Mouse (Mus musculus) lung, postnatal 36 days (tissue): ENCODE measurements around the gene Cfd.
A peak's percentile ranks its signal among the peaks of the same experiment; 100 is the strongest.

Source experiments
- DNase-seq: peaks from one replicate; pipeline ENCODE4 v3.0.0; 2022; ENCODE audit warnings: mixed read lengths

Cfd gene

GRCm38 (mm10) chr10:79890670-79891069 is at the start of gene Cfd:
TSS of gene Cfd (plus strand) at chr10:79890853.
- DNase-seq: no peak

DNA sequence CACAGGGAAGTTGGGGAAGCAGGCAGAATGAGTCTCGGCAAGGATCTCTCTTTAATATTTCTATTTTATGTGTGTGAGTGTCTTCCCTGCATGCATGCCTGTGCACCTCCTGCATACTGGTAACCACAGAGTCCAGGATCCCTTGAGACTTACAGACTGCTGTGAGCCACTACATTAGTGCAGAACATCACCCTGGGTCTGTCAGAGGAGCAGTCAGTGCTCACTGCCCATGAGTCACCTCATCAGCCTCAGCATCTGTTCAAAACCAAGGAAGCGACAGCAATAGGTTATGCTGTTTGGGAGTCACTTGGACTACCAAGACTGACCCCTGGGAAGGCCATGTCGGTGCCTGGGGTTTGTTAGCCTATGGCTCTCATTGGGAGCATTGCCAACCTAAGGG is 48.3 kb upstream of the Cfd start:
- no peak for DNase-seq

DNA sequence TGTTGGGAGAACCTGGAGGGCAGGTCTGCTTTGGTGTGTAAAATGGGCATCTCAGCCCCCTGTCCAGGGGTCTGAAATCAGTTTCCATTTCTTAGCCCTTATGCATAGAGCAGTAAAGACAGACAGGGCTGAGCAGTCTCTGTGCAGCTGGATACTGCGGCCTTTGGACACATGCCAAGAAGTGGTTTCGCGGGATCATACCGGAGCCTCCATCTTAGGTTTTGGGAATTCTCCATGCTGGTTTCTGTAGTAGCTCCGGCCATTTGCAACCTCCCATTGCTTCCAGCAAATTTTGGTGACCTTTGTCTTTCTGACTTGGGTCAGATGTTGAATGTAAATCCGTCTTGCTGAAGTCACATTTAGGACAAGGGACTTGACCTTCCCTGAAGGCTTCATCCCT is 47.2 kb upstream of the Cfd start:
- no peak for DNase-seq

DNA sequence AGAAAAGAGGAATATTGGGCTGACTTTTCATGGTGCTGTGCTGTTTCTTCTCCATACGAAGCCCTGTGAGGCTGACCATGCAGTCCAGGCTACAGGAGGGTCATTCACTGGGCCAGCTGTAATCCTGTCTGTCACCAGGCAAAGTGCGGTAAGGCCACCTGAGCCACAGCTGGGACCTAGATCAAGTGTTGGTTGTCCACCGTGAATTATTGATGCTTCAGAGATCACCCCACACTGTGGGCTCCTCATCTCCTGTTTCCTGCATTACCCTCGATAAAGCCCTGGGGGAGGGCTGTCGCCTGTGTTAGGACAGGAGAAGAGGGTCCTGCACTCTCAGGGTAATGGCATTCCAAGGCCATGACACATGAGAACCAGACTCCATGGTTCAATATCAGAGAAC is 44.1 kb upstream of the Cfd start:
- no peak for DNase-seq

GRCm38 (mm10) chr10:79849941-79850628 is 40.6 kb upstream of the Cfd start:
- no peak for DNase-seq

DNA sequence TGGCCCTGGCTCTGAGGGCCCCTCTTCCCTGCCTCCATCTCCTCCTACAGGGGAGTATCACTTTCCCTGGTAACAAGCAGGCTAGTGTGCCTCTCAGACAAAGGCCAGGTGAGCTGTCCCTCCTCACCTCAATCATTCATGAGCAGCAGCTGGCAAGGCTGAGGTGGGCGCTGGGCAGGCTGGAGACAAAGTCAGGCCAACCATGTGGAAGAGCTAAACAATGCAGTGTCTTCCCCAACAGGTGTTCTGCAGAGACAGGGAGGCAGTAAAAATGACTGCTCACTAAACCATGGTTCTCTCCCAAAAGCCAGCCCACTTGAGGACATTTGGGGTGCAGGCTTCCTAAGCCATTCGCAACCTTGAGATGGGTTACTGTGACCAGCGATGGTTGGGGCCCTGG is 39.0 kb upstream of the Cfd start:
- no peak for DNase-seq

DNA sequence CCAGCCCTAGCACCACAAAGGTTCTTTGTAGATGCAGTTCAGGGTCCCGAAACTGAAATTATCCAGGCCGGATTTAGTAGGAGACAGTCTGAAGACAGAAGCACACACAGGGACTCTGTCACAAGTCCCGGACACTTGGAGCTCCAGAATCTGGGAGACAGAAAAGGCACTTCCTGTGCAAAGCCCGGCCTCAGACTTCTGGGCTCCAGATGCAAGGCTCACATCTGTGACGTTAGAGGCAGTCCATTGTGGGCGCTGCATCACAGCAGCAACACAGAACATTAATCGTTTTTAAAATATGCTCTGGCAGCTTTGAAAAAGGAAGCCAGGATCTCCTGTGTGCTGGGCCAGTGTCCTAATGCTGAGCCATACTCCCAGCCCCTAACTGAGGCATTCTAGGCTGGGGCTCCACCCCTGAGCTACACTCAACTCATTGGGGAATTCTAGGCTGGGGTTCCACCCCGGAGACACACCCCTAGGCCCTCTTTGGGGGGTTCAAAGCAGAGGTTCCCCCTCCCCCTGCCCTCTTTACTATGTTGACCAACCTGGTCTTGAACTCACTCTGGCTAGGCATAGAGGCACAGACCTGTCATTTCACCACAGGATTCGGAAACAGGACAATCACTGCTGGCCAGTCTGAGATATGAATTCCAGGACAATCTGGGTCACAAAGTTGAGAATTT is 38.4 kb upstream of the Cfd start:
- peak; percentile 75 for DNase-seq

GRCm38 (mm10) chr10:79852827-79853226 is 37.8 kb upstream of the Cfd start:
- no peak for DNase-seq

DNA sequence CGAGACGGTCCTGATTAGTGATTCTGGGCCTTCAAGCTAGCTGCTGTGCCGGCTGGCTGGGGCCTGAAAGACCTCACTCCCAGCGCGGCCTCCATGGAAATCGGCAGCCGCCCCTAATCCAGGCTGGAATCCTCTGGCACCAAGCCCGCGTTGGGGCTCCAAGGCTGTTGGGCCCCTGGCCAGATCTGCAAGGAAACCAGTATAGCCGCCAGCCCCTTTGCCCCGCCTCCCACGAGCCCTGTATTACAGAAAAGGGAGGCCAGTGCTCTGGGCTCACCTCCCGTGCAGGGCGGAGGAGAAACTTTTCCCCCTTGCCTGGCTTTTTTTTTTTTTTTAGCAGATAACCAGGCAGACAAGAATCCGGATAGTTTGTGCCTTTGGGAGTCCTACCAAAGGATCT is 37.3 kb upstream of the Cfd start:
- DNase-seq: peak; percentile 97

GRCm38 (mm10) chr10:79853860-79854795 is 36.5 kb upstream of the Cfd start, which contains the start of gene Ptbp1:
TSS of gene Ptbp1 (plus strand) at chr10:79854427.
- DNase-seq: peak; percentile 100

GRCm38 (mm10) chr10:79854801-79855541 is 35.7 kb upstream of the Cfd start:
- DNase-seq: peak; percentile 74

DNA sequence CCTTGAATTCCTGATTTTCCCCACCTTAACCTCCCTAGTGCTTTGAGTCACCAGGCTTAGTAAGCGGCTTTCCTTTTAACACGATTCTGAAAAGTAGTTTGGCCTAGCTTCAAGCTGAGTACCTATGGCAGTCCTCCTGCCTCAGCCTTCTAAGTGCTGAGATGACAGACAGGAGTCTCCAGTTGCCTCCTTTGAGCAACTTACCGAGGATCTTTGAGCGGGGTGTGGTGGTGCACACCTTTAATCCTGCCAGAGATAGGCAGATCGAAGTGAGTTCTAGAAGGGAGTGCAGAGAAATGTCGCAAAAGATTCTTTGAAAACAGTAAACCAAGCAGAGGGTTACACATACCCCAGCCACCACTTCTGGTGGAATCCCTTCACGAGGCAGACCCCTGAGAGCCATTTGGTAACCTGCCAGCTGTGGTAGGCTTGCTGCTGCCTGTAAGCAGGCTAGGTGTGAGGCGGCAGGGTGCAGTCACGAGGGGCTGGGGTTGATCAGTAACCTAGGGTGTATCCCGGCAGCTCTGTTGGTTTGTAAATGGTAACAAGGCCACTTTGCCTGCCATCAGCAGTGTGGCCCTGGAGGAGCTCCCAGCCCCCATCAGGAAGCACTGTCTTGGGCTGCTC is 35.0 kb upstream of the Cfd start:
- DNase-seq: peak; percentile 69

GRCm38 (mm10) chr10:79856280-79856679 is 34.4 kb upstream of the Cfd start:
- DNase-seq: no peak

DNA sequence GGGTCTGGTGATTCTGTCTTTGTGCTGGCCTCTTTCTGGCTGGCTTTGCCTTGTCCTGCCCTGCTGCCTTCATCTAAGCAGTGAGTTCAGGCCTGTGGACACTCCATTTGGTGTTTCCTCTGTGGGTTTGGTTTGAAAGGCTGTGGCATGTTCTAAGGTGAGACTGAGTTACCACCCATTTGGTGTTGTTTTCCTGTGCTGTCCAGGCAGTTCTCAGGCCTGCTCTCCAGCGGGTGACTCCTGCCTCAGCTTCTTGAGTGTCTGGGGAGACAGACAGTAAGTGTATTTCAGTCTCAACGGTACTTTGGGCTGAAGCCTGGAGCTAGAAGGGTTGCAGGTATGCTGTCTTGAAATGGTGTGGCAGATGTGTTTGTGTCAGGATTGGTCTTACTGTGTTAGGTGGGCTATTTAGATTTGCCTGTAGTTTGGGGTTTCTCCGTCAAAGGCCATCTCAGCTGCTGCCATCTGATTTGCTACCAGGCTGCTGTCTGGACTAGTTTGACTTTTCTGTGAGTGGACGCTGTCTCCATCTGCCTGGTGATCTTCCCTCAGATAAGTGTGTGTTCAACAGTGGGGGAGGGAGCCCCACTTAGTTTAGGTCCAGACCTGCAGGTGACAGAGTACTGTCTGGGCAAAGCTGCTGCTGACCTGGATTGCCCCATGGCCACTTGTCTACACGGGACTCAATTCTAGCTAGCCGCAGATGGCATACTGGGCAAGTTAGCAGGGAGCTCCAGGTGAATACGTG is 33.8 kb upstream of the Cfd start:
- no peak for DNase-seq

DNA sequence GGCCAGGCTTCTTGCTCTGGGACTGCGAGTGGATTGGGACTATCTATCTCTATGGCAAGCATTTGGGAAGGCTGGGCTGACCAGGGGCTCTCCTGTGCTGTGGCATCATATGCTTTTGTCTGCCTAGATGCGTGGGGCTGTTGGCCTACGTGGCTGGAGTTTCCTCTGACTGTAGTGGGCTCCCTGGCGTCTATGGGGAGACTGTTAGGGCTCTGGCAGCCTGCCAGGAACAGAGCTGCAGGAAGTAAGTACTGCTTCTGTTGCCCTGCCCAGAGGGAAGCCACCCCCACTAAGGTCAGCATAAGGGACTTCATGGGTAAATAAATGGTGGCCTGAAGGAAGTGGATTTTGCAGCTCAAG is 33.2 kb upstream of the Cfd start:
- DNase-seq: peak; percentile 92

DNA sequence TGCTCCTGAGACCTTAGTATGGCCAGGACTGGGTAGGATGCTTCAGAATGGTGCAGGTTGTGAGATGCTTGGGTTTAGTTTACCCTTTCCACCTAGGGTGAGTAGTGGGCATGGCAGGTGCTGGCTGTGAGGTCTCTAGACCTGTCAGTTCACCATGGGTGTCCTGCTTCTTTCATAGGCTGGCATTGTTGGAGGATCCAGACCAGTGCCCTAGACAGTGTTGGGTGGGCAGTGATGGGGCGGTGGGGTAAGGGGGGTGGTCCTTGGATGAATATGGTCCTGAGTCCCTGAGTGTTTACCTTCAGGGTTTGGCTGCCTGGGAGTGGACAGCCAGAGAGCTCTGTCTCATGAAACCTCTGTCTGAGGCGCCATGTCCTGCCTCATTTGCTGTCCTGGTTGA is 32.8 kb upstream of the Cfd start:
- DNase-seq: no peak

DNA sequence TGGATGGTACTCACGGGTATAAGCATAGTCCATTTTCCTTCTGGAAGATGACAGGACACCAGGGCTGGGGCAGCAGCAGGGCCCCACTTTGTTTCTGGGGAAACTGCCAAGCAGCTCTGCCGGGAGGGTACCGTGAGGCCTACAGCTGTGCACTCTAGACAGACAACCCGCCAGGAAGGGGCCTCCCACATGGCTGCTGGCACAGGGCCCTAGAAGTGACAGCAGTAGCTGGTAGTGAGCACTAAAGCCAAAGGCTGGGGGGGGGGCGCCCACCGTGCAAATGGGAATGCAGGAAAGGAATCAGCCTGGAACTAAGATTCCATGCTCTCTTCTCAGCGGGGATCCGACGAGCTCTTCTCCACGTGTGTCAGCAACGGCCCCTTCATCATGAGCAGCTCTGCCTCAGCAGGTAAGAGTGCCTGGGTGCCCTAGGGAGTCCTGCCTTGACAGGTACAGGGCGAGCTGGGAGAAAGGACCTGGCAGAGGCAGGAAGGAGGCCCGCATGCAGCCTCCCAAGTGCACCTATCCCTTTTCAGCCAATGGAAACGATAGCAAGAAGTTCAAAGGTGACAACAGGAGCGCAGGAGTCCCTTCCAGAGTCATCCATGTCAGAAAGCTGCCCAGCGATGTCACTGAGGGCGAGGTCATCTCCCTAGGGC is 32.1 kb upstream of the Cfd start:
- peak; percentile 67 for DNase-seq

DNA sequence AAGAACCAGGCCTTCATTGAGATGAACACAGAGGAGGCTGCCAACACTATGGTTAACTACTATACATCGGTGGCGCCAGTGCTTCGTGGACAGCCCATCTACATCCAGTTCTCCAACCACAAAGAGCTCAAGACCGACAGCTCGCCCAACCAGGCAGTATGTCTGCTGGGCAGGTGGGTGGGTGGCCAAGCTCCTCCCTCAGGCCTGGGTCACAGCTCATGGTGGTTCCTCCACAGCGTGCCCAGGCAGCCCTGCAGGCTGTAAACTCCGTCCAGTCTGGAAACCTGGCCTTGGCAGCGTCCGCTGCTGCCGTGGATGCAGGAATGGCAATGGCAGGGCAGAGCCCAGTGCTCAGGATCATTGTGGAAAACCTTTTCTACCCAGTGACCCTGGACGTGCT is 31.5 kb upstream of the Cfd start:
- no peak for DNase-seq

GRCm38 (mm10) chr10:79860079-79860911 is 30.4 kb upstream of the Cfd start:
- DNase-seq: no peak
